Mouse (Mus musculus): Measurements from ENCODE around the gene Brms1l. TPM values are rescaled to one million over a fixed set of nuclear protein-coding genes. Genes with fewer than 3 reads are reported as not detected.

Brms1l gene
- total and polyA plus RNA-seq, 3 experiments: 17.4 to 33.5 TPM; not detected in 1

- TF ChIP-seq JUND (IDR thresholded peaks at IDR 0.05; ENCODE audit: low read depth, low read length) (no peak), MYC (IDR thresholded peaks at IDR 0.05; ENCODE audit: low read depth, low read length) (0 out of 2 replicates have a peak, but pooled peaks have one; percentile 9), TBP (IDR thresholded peaks at IDR 0.05; ENCODE audit: low read depth, low read length) (peak; percentile 59)
Measured at GRCm38 (mm10) chr12:55820661-55821314, 15.3 kb upstream of the Brms1l start, which contains the start of gene Ralgapa1 (continued).

- TF ChIP-seq NRF1 (IDR thresholded peaks at IDR 0.05; ENCODE audit: insufficient read depth, low read depth, low read length, poor library complexity, severe bottlenecking): no peak
- no peak for TF ChIP-seq ZNF384 (IDR thresholded peaks at IDR 0.05; ENCODE audit: low read depth, low read length)
- TF ChIP-seq HCFC1 (IDR thresholded peaks at IDR 0.05; ENCODE audit: low read depth, low read length): no peak
- no peak for TF ChIP-seq TAL1 (IDR thresholded peaks at IDR 0.05; ENCODE audit: low read length)
- no peak for TF ChIP-seq ZKSCAN1 (IDR thresholded peaks at IDR 0.05; ENCODE audit: low read depth, low read length)
- no peak for TF ChIP-seq NELFE (IDR thresholded peaks at IDR 0.05; ENCODE audit: low read depth, low read length)
- no peak for TF ChIP-seq SIN3A (IDR thresholded peaks at IDR 0.05; ENCODE audit: low read length)
- TF ChIP-seq KAT2A (conservative IDR thresholded peaks at IDR 0.05; ENCODE audit: low read depth, low read length): no peak
- no peak for TF ChIP-seq MYB (IDR thresholded peaks at IDR 0.05; ENCODE audit: low read depth, low read length)
- no peak for TF ChIP-seq ZC3H11A (IDR thresholded peaks at IDR 0.05; ENCODE audit: low read depth, low read length)
- TF ChIP-seq GABPA (IDR thresholded peaks at IDR 0.05; ENCODE audit: low read depth, low read length): no peak
- TF ChIP-seq MAFK (IDR thresholded peaks at IDR 0.05; ENCODE audit: borderline replicate concordance, low read depth, low read length): no peak
- no peak for TF ChIP-seq TCF12 (IDR thresholded peaks at IDR 0.05; ENCODE audit: low read depth, low read length)
- no peak for DNase-seq (ENCODE audit: low read depth, low spot score)
Measured at GRCm38 (mm10) chr12:55824027-55824426, 12.1 kb upstream of the Brms1l start.

GRCm38 (mm10) chr12:55825537-55825936 lies 10.6 kb upstream of the Brms1l start:
- H3K27me3 ChIP-seq (ENCODE audit: control insufficient read depth in 1 of 2, insufficient read depth in 2 of 2, low read length in 2 of 2): no peaks in the 10 kb centered on the region
- no peaks in the 10 kb centered on the region for H3K4me1 ChIP-seq (ENCODE audit: control insufficient read depth in 1 of 2, insufficient read depth in 2 of 2, low read length in 2 of 2)
- no peak overlapping the region for H3K9ac ChIP-seq (ENCODE audit: control insufficient read depth, low read depth, low read length, poor library complexity, severe bottlenecking)
- no peaks in the 10 kb centered on the region for H3K9me3 ChIP-seq (replicated peaks; ENCODE audit: insufficient read depth, low read length)
- no peaks in the 10 kb centered on the region for H3K36me3 ChIP-seq (ENCODE audit: control insufficient read depth in 1 of 2, insufficient read depth in 2 of 2, low read length in 2 of 2)
- H3K27ac ChIP-seq (ENCODE audit: control insufficient read depth, low read depth, low read length): no peak overlapping the region
- TF ChIP-seq GABPA (IDR thresholded peaks at IDR 0.05; ENCODE audit: low read depth, low read length): no peak
- TF ChIP-seq MAFK (IDR thresholded peaks at IDR 0.05; ENCODE audit: borderline replicate concordance, low read depth, low read length): no peak
- peak in 2 of 3 experiments; percentile 29 to 37; a peak in 3 of 6 replicates for TF ChIP-seq CTCF (IDR thresholded peaks at IDR 0.05 in 2 of 3, conservative IDR thresholded peaks at IDR 0.05 in 1 of 3; ENCODE audit: control insufficient read depth in 1 of 3, insufficient read depth in 1 of 3, low read depth in 2 of 3, low read length in 3 of 3, poor library complexity in 1 of 3, severe bottlenecking in 1 of 3)
- peak; percentile 59 for DNase-seq (ENCODE audit: low read depth, low spot score)
- H3K79me2 ChIP-seq (ENCODE audit: control insufficient read depth, insufficient read depth, low read length, poor library complexity): peaks cover 4% of the 10 kb centered on the region
- H3K4me3 ChIP-seq (ENCODE audit: control insufficient read depth in 1 of 2, insufficient read depth in 1 of 2, low read depth in 2 of 2, low read length in 2 of 2): no peak overlapping the region

More at GRCm38 (mm10) chr12:55824027-55824426, 12.1 kb upstream of the Brms1l start:
- H3K79me2 ChIP-seq (ENCODE audit: control insufficient read depth, insufficient read depth, low read length, poor library complexity): peaks cover 13% of the 10 kb centered on the region
- H3K9me3 ChIP-seq (replicated peaks; ENCODE audit: insufficient read depth, low read length): no peaks in the 10 kb centered on the region
- H3K4me1 ChIP-seq (ENCODE audit: control insufficient read depth in 1 of 2, insufficient read depth in 2 of 2, low read length in 2 of 2): peaks cover 2 to 3% of the 10 kb centered on the region in 2 experiments; a peak in 3 of 4 replicates
- H3K9ac ChIP-seq (ENCODE audit: control insufficient read depth, low read depth, low read length, poor library complexity, severe bottlenecking): no peak overlapping the region
- H3K27ac ChIP-seq (ENCODE audit: control insufficient read depth, low read depth, low read length): no peak overlapping the region
- H3K4me3 ChIP-seq (ENCODE audit: control insufficient read depth in 1 of 2, insufficient read depth in 1 of 2, low read depth in 2 of 2, low read length in 2 of 2): no peak overlapping the region
- peaks cover 0 to 8% of the 10 kb centered on the region in 2 experiments; a peak in 2 of 4 replicates for H3K36me3 ChIP-seq (ENCODE audit: control insufficient read depth in 1 of 2, insufficient read depth in 2 of 2, low read length in 2 of 2)
- H3K27me3 ChIP-seq (ENCODE audit: control insufficient read depth in 1 of 2, insufficient read depth in 2 of 2, low read length in 2 of 2): no peaks in the 10 kb centered on the region
